Mouse (Mus musculus): ENCODE data around the gene Srpk2.

DNA sequence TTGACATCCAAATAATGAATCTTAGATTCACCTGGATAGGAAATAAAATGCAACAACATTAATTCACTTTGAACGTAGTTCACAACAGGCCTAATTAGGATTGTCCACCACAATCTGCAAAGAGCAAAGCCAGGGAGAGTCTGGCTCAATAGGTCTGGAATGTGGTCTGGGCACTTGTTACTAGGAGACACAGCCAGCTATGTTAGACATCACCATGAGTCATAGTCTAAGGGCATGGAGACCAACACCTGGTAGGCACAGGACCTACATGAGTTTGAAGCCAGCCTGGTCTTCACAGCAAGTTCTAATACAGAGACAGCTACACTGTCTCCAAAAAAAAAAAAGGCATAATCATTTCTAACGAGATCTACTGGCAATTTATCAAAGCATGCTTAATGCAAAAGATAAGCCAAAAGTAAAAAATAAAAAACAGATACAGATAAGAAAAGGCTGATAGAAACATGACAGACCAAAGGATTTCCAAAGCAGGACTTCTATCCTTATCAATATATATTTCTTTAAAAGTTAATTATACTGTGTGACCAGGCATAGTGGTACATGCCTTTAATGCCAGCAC, 102.8 kb downstream of the Srpk2 start:
- TF ChIP-seq POLR2A (IDR thresholded peaks at IDR 0.05; ENCODE audit: insufficient read depth, low read depth, low read length): no peak
- no peak for TF ChIP-seq CTCF (IDR thresholded peaks at IDR 0.05)
- TF ChIP-seq EP300 (IDR thresholded peaks at IDR 0.05; ENCODE audit: insufficient read depth, low read depth, low read length): no peak

Data from heart, adult 2 months (tissue).